Mouse (Mus musculus): ENCODE data around the gene Rps7. TPM values are rescaled to one million over a fixed set of nuclear protein-coding genes. Genes with fewer than 3 reads are reported as not detected.
A peak's percentile ranks its signal among the peaks of the same experiment; 100 is the strongest.

Gene Rps7
- total RNA-seq (2014; rRNA removed; ENCODE audit: low replicate concordance) (684 and 717 TPM in 2 replicates), polyA plus RNA-seq (2015; fragmentation: Nextera tagmentation; extraction: Ambion mirVana) (419 and 457 TPM in 2 replicates)

DNA sequence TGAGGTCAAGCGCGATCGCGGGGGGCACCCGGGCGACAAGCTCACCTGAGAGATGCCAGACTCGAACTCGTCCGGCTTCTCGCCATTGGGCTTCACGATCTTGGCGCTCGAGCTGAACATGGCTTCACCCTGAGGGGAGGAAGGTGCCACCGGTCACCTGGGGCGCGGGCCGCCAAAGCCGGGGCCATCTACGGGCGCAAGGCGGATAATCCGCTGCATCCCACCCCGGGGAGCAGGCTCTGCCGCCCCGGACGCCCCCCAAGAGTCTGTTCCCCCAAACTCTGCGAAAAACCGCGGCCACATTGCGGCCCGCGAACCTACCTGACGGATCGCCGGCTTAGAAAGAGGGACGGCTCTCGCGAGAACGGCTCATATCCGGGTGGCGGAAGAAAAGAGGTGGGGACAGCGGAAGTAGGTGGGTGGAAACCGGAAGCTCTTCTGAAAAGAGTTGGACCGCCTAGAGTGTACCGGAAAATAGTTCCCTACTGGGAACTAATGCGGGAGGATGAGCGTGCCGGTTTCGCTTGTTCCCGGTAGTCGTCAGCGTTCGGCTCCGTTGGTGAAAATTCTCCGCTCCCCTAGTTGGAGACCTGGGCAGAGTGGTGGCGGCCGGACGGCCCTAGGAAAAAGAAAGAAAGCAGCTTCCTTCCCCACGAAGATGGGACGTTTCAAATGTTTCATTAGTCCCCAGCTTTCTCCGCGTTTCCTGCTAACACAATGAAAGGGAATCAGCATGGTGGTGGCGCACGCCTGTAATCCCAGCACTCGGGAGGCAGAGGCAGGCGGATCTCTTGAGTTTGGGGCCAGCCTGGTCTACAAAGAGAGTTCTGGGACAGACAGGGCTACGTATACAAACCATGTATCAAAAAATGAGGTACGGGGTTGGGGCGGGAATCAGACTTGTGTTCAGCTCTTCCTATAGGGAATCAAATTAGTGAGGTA is at the start of gene Rps7:
TSS of gene Rps7 (minus strand) at position 419 of the 942 bp plus-strand sequence.
- WGBS: 3% methylated on average over 69 of the region's 69 CpGs

DNA sequence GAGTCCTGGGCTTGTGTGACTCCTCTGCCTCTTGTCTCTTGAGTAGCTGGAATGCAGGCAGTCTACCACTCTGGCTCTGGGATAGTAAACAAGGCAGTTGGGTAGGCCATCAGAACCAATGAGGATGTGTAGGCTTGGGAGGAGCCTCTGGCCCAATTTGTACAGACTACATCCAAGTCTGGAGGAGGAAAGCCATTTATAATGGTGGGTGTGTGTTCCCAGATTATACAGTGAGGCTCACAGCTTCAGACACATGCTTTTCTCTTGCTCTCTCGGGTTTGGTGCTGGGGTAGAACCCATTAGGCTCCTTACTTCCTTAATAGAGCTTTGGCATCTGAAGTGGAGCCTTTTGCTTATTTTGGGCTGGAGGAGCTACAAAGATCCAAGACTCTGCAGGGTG is 48.9 kb upstream of the Rps7 start:
- Histone ChIP-seq H3K4me3 (ENCODE audit: low read depth, low read length) (no peak overlapping the region), H3K36me3 (replicated peaks; ENCODE audit: control insufficient read depth, insufficient read depth, low read length) (peaks cover 15% of the 10 kb centered on the region), H3K9me3 (replicated peaks; ENCODE audit: control insufficient read depth, low read length) (no peaks in the 10 kb centered on the region), H3K4me1 (ENCODE audit: control insufficient read depth, insufficient read depth) (no peaks in the 10 kb centered on the region), H3K27me3 (ENCODE audit: control insufficient read depth, insufficient read depth, low read length) (no peaks in the 10 kb centered on the region), H3K4me2 (ENCODE audit: low read depth, low read length) (no peak overlapping the region), H3K9ac (replicated peaks; ENCODE audit: low read depth, low read length) (no peak overlapping the region), H3K27ac (ENCODE audit: low read depth) (no peak overlapping the region)
- ATAC-seq (ENCODE audit: insufficient read depth, low read depth) (no peak), DNase-seq (ENCODE audit: low spot score) (no peak)
- TF ChIP-seq EP300 (IDR thresholded peaks at IDR 0.05; ENCODE audit: low read depth) (no peak), CTCF (IDR thresholded peaks at IDR 0.05; ENCODE audit: low read depth) (no peak)
- WGBS: 91% methylated on average over 1 of the region's 1 CpGs

More for the DNA sequence above, at the start of gene Rps7:
- peak within 1 kb of the TSS; percentile 70 for H3K4me2 ChIP-seq (ENCODE audit: low read depth, low read length)
- H3K9me3 ChIP-seq (replicated peaks; ENCODE audit: control insufficient read depth, low read length): no peaks in the 10 kb centered on the region
- H3K4me3 ChIP-seq (ENCODE audit: low read depth, low read length): peak within 1 kb of the TSS; percentile 82
- peak within 1 kb of the TSS; percentile 88 for H3K27ac ChIP-seq (ENCODE audit: low read depth)
- H3K36me3 ChIP-seq (replicated peaks; ENCODE audit: control insufficient read depth, insufficient read depth, low read length): peaks cover 36% of the 10 kb centered on the region
- H3K4me1 ChIP-seq (ENCODE audit: control insufficient read depth, insufficient read depth): peaks cover 5% of the 10 kb centered on the region; the same call in 1 of the 2 replicates
- DNase-seq (ENCODE audit: low spot score) (peak; percentile 96), ATAC-seq (ENCODE audit: insufficient read depth, low read depth) (peak; percentile 99)
- H3K27me3 ChIP-seq (ENCODE audit: control insufficient read depth, insufficient read depth, low read length): no peaks in the 10 kb centered on the region
- peak; percentile 98 for TF ChIP-seq EP300 (IDR thresholded peaks at IDR 0.05; ENCODE audit: low read depth)
- TF ChIP-seq CTCF (IDR thresholded peaks at IDR 0.05; ENCODE audit: low read depth): no peak
- H3K9ac ChIP-seq (replicated peaks; ENCODE audit: low read depth, low read length): peak within 1 kb of the TSS; percentile 97

DNA sequence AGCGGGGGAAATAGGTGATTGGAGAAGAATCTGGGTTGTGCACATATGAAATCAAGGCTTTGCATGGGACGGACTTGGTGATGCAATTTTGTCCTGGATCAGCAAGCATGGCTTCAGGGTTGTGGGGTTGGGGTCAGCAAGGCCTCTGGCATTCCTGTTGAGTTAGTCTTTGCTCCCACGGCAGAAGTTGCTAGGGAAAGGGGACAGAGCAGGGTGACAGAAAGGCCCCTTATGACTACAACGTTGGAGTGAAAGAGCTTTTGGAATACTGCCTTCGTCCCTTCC is 40.1 kb upstream of the Rps7 start:
- H3K9me3 ChIP-seq (replicated peaks; ENCODE audit: control insufficient read depth, low read length): no peaks in the 10 kb centered on the region

GRCm38 (mm10) chr12:28675121-28675924 is 39.6 kb upstream of the Rps7 start, which contains the start of gene Adi1:
TSS of gene Adi1 (plus strand) at chr12:28675231.
- Histone ChIP-seq H3K4me2 (ENCODE audit: low read depth, low read length) (peak within 1 kb of the TSS; percentile 61), H3K27ac (ENCODE audit: low read depth) (peak within 1 kb of the TSS; percentile 82), H3K4me1 (ENCODE audit: control insufficient read depth, insufficient read depth) (no peaks in the 10 kb centered on the region), H3K36me3 (replicated peaks; ENCODE audit: control insufficient read depth, insufficient read depth, low read length) (peaks cover 16% of the 10 kb centered on the region; the same call in 1 of the 2 replicates), H3K4me3 (ENCODE audit: low read depth, low read length) (peak within 1 kb of the TSS; percentile 60), H3K9me3 (replicated peaks; ENCODE audit: control insufficient read depth, low read length) (no peaks in the 10 kb centered on the region), H3K9ac (replicated peaks; ENCODE audit: low read depth, low read length) (peak within 1 kb of the TSS; percentile 49), H3K27me3 (ENCODE audit: control insufficient read depth, insufficient read depth, low read length) (no peaks in the 10 kb centered on the region)
- peak; percentile 67 for DNase-seq (ENCODE audit: low spot score)
- 2% methylated on average over 53 of the region's 53 CpGs for WGBS
- TF ChIP-seq CTCF (IDR thresholded peaks at IDR 0.05; ENCODE audit: low read depth) (no peak), EP300 (IDR thresholded peaks at IDR 0.05; ENCODE audit: low read depth) (no peak)
- peak; percentile 92 for ATAC-seq (ENCODE audit: insufficient read depth, low read depth)

More for the DNA sequence above, 40.1 kb upstream of the Rps7 start:
- Histone ChIP-seq H3K4me3 (ENCODE audit: low read depth, low read length) (peak overlapping the region; percentile 60; the same call in 1 of the 2 replicates), H3K27me3 (ENCODE audit: control insufficient read depth, insufficient read depth, low read length) (no peaks in the 10 kb centered on the region), H3K4me1 (ENCODE audit: control insufficient read depth, insufficient read depth) (no peaks in the 10 kb centered on the region), H3K9ac (replicated peaks; ENCODE audit: low read depth, low read length) (peak overlapping the region; percentile 49), H3K27ac (ENCODE audit: low read depth) (peak overlapping the region; percentile 82), H3K36me3 (replicated peaks; ENCODE audit: control insufficient read depth, insufficient read depth, low read length) (peaks cover 18% of the 10 kb centered on the region; the same call in 1 of the 2 replicates), H3K4me2 (ENCODE audit: low read depth, low read length) (peak overlapping the region; percentile 61)
- WGBS: 63% methylated on average over 5 of the region's 5 CpGs
- TF ChIP-seq CTCF (IDR thresholded peaks at IDR 0.05; ENCODE audit: low read depth): no peak
- no peak for TF ChIP-seq EP300 (IDR thresholded peaks at IDR 0.05; ENCODE audit: low read depth)
- no peak for ATAC-seq (ENCODE audit: insufficient read depth, low read depth)
- DNase-seq (ENCODE audit: low spot score): peak; percentile 9

- no peak overlapping the region; the same call in 1 of the 2 replicates for H3K4me2 ChIP-seq (ENCODE audit: low read depth, low read length)
- 83% methylated on average over 10 of the region's 10 CpGs for whole genome bisulfite sequencing
- no peak overlapping the region for H3K9ac ChIP-seq (replicated peaks; ENCODE audit: low read depth, low read length)
- no peak overlapping the region for H3K27ac ChIP-seq (ENCODE audit: low read depth)
- peaks cover 11% of the 10 kb centered on the region; the same call in 1 of the 2 replicates for H3K36me3 ChIP-seq (replicated peaks; ENCODE audit: control insufficient read depth, insufficient read depth, low read length)
- ATAC-seq (ENCODE audit: insufficient read depth, low read depth) (no peak), DNase-seq (ENCODE audit: low spot score) (no peak)
- no peaks in the 10 kb centered on the region for H3K4me1 ChIP-seq (ENCODE audit: control insufficient read depth, insufficient read depth)
- H3K27me3 ChIP-seq (ENCODE audit: control insufficient read depth, insufficient read depth, low read length): no peaks in the 10 kb centered on the region
- H3K4me3 ChIP-seq (ENCODE audit: low read depth, low read length): no peak overlapping the region
- H3K9me3 ChIP-seq (replicated peaks; ENCODE audit: control insufficient read depth, low read length): no peaks in the 10 kb centered on the region
- no peak for TF ChIP-seq CTCF (IDR thresholded peaks at IDR 0.05; ENCODE audit: low read depth)
- no peak for TF ChIP-seq EP300 (IDR thresholded peaks at IDR 0.05; ENCODE audit: low read depth)
Observed at GRCm38 (mm10) chr12:28674038-28674720, 38.4 kb upstream of the Rps7 start.

Measured in heart, postnatal 0 days (tissue).